In the genomic region with DNA sequence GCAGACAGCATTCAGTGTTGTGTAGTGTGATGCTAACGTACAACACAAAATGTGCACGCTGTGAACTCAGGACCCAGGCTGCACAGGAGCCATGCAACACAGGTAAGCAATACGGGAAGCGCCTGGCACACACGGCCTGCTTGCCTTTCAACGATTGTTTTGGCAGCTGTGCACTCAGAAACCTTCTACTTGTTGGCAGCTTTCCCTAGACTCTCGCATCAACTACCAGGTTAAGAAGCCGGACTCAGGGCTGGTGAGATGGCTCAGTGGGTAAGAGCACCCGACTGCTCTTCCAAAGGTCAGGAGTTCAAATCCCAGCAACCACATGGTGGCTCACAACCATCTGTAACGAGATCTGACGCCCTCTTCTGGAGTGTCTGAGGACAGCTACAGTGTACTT, we compare ENCODE assay signal across 11 mouse cellular contexts. TPM values are rescaled to one million over a fixed set of nuclear protein-coding genes. Genes with fewer than 3 reads are reported as not detected.
DNase-seq lines count a peak whose midpoint lies in the region; ATAC-seq and TF ChIP-seq lines count a peak whose summit lies in the region.
"Not testable (repeated sequence)": the region's sequence is repeated elsewhere in the genome, so short reads cannot be mapped to it uniquely, and the experiment has no call there.
"Had no signal": no experiment of that assay in that cellular context is flagged by ENCODE, and none has a peak within 500 bp of the region (broad histone marks: within the 10 kb centered on the region; RNA-seq: fewer than 3 reads in every experiment).

No protein-coding gene starts in this region.

- not testable (repeated sequence) for TF ChIP-seq CTCF in liver, postnatal 0 days (IDR thresholded peaks at IDR 0.05; ENCODE audit: low read depth)

- TF ChIP-seq EP300 in liver, postnatal 0 days (IDR thresholded peaks at IDR 0.05; ENCODE audit: low read depth): not testable (repeated sequence)

- H3K4me2 ChIP-seq in liver, postnatal 0 days (ENCODE audit: low read depth, low read length): not testable (repeated sequence)

- whole genome bisulfite sequencing in liver, postnatal 0 days (ENCODE audit: insufficient replicate concordance): 83% methylated on average over 9 of the region's 11 CpGs

- peaks cover 38% of the 10 kb centered on the region for H3K36me3 ChIP-seq in liver, postnatal 0 days (replicated peaks; ENCODE audit: insufficient read depth, low read length)

- H3K4me3 ChIP-seq in liver, postnatal 0 days (ENCODE audit: low read depth, low read length): not testable (repeated sequence)

- not testable (repeated sequence) for H3K27ac ChIP-seq in liver, postnatal 0 days (ENCODE audit: low read depth)

- ATAC-seq in liver, postnatal 0 days: 0 out of 2 replicates have a peak, but pooled peaks have one; percentile 12

- peak; percentile 13 for DNase-seq in cerebellum, adult 11 months
- DNase-seq in cerebellum, adult 9-11 months: peak; percentile 32
- DNase-seq in heart, adult 18-20 months: peak; percentile 37 to 54
- peak; percentile 75 for DNase-seq in kidney, adult 18-20 months
- peak; percentile 49 for DNase-seq in kidney, postnatal 14 days
- DNase-seq in liver, postnatal 0 days: not testable (repeated sequence)

- not testable (repeated sequence) for H3K4me1 ChIP-seq in liver, postnatal 0 days (ENCODE audit: insufficient read depth)

- not testable (repeated sequence) for H3K27me3 ChIP-seq in liver, postnatal 0 days (ENCODE audit: insufficient read depth, low read length)

- H3K9ac ChIP-seq in liver, postnatal 0 days (replicated peaks): not testable (repeated sequence)

- H3K9me3 ChIP-seq in liver, postnatal 0 days (ENCODE audit: low read length): not testable (repeated sequence)

RNA-seq across cellular contexts. Expression of gene Sdhc, which starts 7.4 kb away (rescaled TPM):
- 1,000 to 10,000 TPM; 1,188 to 1,220 TPM for total RNA-seq in heart, adult 18-20 months (2021)
- polyA plus RNA-seq in liver, postnatal 0 days (2015; fragmentation: Nextera tagmentation; extraction: Ambion mirVana): 207 and 212 TPM in 2 replicates

RNA-seq across cellular contexts. Expression of gene Mpz, which starts 7.5 kb away (rescaled TPM):
- total RNA-seq in heart, adult 18-20 months (2021): under 1 TPM; 0.55 to 0.75 TPM
- polyA plus RNA-seq in liver, postnatal 0 days (2015; fragmentation: Nextera tagmentation; extraction: Ambion mirVana): 0.05 and 0.12 TPM in 2 replicates
- total RNA-seq: common myeloid progenitor, adult 5-6 weeks had no signal
- polyA plus RNA-seq: erythroblast, embryonic 14.5 days; heart, embryonic 14.5 days; inflammation-experienced regulatory T-cells, adult 6 months had no signal

RNA-seq across cellular contexts. Expression of gene Cfap126, which starts 29.3 kb away (rescaled TPM):
- 1 to 10 TPM in 1 of 2 experiments, under 1 TPM in 1; 0.60 to 1.4 TPM for total RNA-seq in heart, adult 18-20 months (2021)
- polyA plus RNA-seq in liver, postnatal 0 days (2015; fragmentation: Nextera tagmentation; extraction: Ambion mirVana): 0.90 and 1.5 TPM in 2 replicates
- total RNA-seq: ES-E14 had no signal

RNA-seq across cellular contexts. Expression of gene Pcp4l1, which starts 53.1 kb away (rescaled TPM):
- total RNA-seq in heart, adult 18-20 months (2021): 100 to 1,000 TPM; 196 to 272 TPM
- 6.7 and 8.2 TPM in 2 replicates for polyA plus RNA-seq in liver, postnatal 0 days (2015; fragmentation: Nextera tagmentation; extraction: Ambion mirVana)
- polyA plus RNA-seq: erythroblast, embryonic 14.5 days; inflammation-experienced regulatory T-cells, adult 6 months had no signal
